Mouse (Mus musculus) forebrain, postnatal 0 days (tissue): ENCODE measurements around the gene Tusc2. TPM values are rescaled to one million over a fixed set of nuclear protein-coding genes. Genes with fewer than 3 reads are reported as not detected.
"Not testable (repeated sequence)": the region's sequence is repeated elsewhere in the genome, so short reads cannot be mapped to it uniquely, and the experiment has no call there.

Experiments
- ATAC-seq: fragments of 200-750 bp; cut with Nextera tagmentation; 2 replicates; pipeline ENCODE4 v1.8.0; 2017; ENCODE audit warnings: mild to moderate bottlenecking, moderate library complexity
- DNase-seq: peaks from one replicate; pipeline ENCODE4 v3.0.0-alpha.2; 2015
- H3K27ac ChIP-seq: fragments of 300-500 bp; sonication (generic); 2 replicates; pipeline ENCODE4 v1.5.1; 2014; ENCODE audit warnings: low read depth, mild to moderate bottlenecking, antibody characterized with exemption, low read length, moderate library complexity, mixed read lengths
- H3K27me3 ChIP-seq: fragments of 300-500 bp; sonication (generic); 2 replicates; pipeline ENCODE4 v1.6.1; 2014; ENCODE audit warnings: mild to moderate bottlenecking, low read length, mixed read lengths; ENCODE audit not compliant: insufficient read depth
- H3K36me3 ChIP-seq: fragments of 300-500 bp; sonication (generic); 2 replicates; pipeline ENCODE4 v1.6.1; 2014; ENCODE audit warnings: mild to moderate bottlenecking, moderate library complexity; ENCODE audit not compliant: insufficient read depth
- H3K4me1 ChIP-seq: fragments of 300-500 bp; sonication (generic); 2 replicates; pipeline ENCODE4 v1.6.1; 2014; ENCODE audit warnings: antibody characterized with exemption; ENCODE audit not compliant: insufficient read depth
- H3K4me2 ChIP-seq: fragments of 300-500 bp; sonication (generic); 2 replicates; pipeline ENCODE4 v1.6.1; 2014; ENCODE audit warnings: low read depth, mild to moderate bottlenecking, moderate library complexity
- H3K4me3 ChIP-seq: fragments of 300-500 bp; sonication (generic); 2 replicates; pipeline ENCODE4 v1.5.1; 2014; ENCODE audit warnings: low read depth, low read length, mixed read lengths
- H3K9ac ChIP-seq: fragments of 300-500 bp; sonication (generic); 2 replicates; pipeline ENCODE4 v1.6.1; 2014; ENCODE audit warnings: mild to moderate bottlenecking
- H3K9me3 ChIP-seq: fragments of 300-500 bp; sonication (generic); 2 replicates; pipeline ENCODE4 v1.6.1; 2016; ENCODE audit warnings: low read length
- CTCF ChIP-seq: sonication (generic); IDR thresholded peaks from 2 replicates; pipeline ENCODE4 v1.5.1; 2016; ENCODE audit warnings: antibody characterized with exemption, control low read depth, low read depth
- WGBS: fragments of 180-500 bp; shearing (Covaris S2); extraction: QIAGEN DNeasy Blood & Tissue Kit; methylation state at CpG from one replicate; pipeline ENCODE4 v1.1.7; 2014; 5-methylcytosine and 5-hydroxymethylcytosine counted together
- polyA plus RNA-seq: library from polyadenylated mRNA; unstranded; fragments of >200 nt; fragmentation: Nextera tagmentation; extraction: Ambion mirVana; gene quantifications from 2 replicates; pipeline ENCODE4 v1.2.1, GENCODE M21; 2015
- total RNA-seq: library from RNA; depleted of rRNA; stranded (reverse); fragments of >200 nt; gene quantifications from 2 replicates; pipeline ENCODE4 v1.2.3, GENCODE M21; 2014

Tusc2 gene
- total and polyA plus RNA-seq, 2 experiments from 2014 or later, result 109 to 128 TPM

DNA sequence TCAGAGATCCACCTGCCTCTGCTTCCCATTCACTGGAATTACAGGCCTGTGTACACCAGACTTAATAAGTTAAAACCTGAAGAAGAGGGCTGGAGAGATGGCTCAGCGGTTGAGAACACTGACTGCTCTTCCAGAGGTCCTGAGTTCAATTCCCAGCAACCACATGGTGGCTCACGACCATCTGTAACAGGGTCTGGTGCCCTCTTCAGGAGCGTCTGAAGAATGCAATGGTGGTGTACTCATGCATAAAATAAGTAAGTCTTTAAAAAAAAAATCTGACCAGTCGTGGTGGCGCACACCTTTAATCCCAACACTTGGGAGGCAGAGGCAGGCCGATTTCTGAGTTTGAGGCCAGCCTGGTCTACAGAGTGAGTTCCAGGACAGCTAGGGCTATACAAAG, 10.7 kb downstream of the Tusc2 start:
- not testable (repeated sequence) for H3K27me3 ChIP-seq, H3K27ac ChIP-seq, H3K4me2 ChIP-seq, ATAC-seq, H3K4me3 ChIP-seq, DNase-seq, H3K9ac ChIP-seq, H3K9me3 ChIP-seq
- WGBS, result 82% methylated on average over 6 of the region's 6 CpGs
- Histone ChIP-seq H3K4me1 (peaks cover 14% of the 10 kb centered on the region), H3K36me3 (peaks cover 34% of the 10 kb centered on the region)
- TF ChIP-seq CTCF, result 0 out of 2 replicates have a peak, but pooled peaks have one; percentile 15

- TF ChIP-seq CTCF, result no peak
- Histone ChIP-seq H3K9ac (no peak overlapping the region), H3K27ac (no peak overlapping the region), H3K4me3 (no peak overlapping the region), H3K4me2 (no peak overlapping the region), H3K27me3 (no peaks in the 10 kb centered on the region), H3K36me3 (peaks cover 34% of the 10 kb centered on the region), H3K9me3 (no peaks in the 10 kb centered on the region), H3K4me1 (peaks cover 2% of the 10 kb centered on the region; the same call in 1 of the 2 replicates)
- DNase-seq (no peak), ATAC-seq (no peak)
- WGBS, result 87% methylated on average over 14 of the region's 14 CpGs
Measured at GRCm38 (mm10) chr9:107575579-107576356, 12.7 kb downstream of the Tusc2 start.

GRCm38 (mm10) chr9:107576357-107577107, 13.5 kb downstream of the Tusc2 start, which contains the start of gene Hyal1:
Hyal1 (plus strand) TSS chr9:107576927.
- 27% methylated on average over 16 of the region's 16 CpGs for WGBS
- Histone ChIP-seq H3K27ac (peak within 1 kb of the TSS; percentile 30; the same call in 1 of the 2 replicates), H3K4me3 (peak within 1 kb of the TSS; percentile 14; the same call in 1 of the 2 replicates), H3K4me1 (peaks cover 6% of the 10 kb centered on the region; the same call in 1 of the 2 replicates), H3K9ac (no peak within 1 kb of the TSS), H3K27me3 (no peaks in the 10 kb centered on the region), H3K9me3 (no peaks in the 10 kb centered on the region), H3K36me3 (peaks cover 28% of the 10 kb centered on the region), H3K4me2 (peak within 1 kb of the TSS; percentile 27)
- no peak for TF ChIP-seq CTCF
- ATAC-seq (peak; percentile 61), DNase-seq (peak; percentile 54)

DNA sequence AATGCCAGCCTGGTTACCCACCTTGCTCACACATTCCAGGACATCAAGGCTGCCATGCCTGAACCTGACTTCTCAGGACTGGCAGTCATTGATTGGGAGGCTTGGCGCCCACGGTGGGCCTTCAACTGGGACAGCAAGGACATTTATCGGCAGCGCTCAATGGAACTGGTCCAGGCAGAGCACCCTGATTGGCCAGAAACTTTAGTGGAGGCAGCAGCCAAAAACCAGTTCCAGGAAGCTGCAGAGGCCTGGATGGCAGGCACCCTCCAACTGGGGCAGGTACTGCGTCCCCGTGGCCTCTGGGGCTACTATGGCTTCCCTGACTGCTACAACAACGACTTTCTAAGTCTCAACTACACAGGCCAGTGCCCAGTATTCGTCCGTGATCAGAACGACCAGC, 14.8 kb downstream of the Tusc2 start:
- Histone ChIP-seq H3K4me2 (no peak overlapping the region), H3K9ac (no peak overlapping the region), H3K9me3 (no peaks in the 10 kb centered on the region), H3K4me1 (peaks cover 6% of the 10 kb centered on the region; the same call in 1 of the 2 replicates), H3K27ac (no peak overlapping the region), H3K36me3 (peaks cover 19% of the 10 kb centered on the region), H3K4me3 (no peak overlapping the region), H3K27me3 (no peaks in the 10 kb centered on the region)
- no peak for ATAC-seq
- DNase-seq, result no peak
- TF ChIP-seq CTCF, result no peak
- WGBS, result 90% methylated on average over 10 of the region's 10 CpGs

GRCm38 (mm10) chr9:107578587-107578986, 15.5 kb downstream of the Tusc2 start, which contains the start of gene Naa80:
Naa80 (plus strand) TSS chr9:107578887.
- DNase-seq (no peak), ATAC-seq (no peak)
- Histone ChIP-seq H3K4me2 (0 out of 2 replicates have a peak within 1 kb of the TSS, but pooled peaks have one; percentile 83), H3K9ac (0 out of 2 replicates have a peak within 1 kb of the TSS, but pooled peaks have one; percentile 14), H3K27me3 (no peaks in the 10 kb centered on the region), H3K4me1 (peaks cover 6% of the 10 kb centered on the region; the same call in 1 of the 2 replicates), H3K9me3 (no peaks in the 10 kb centered on the region), H3K36me3 (peaks cover 14% of the 10 kb centered on the region), H3K4me3 (no peak within 1 kb of the TSS), H3K27ac (peak within 1 kb of the TSS; percentile 35; the same call in 1 of the 2 replicates)
- no peak for TF ChIP-seq CTCF
- whole genome bisulfite sequencing, result 79% methylated on average over 3 of the region's 3 CpGs

DNA sequence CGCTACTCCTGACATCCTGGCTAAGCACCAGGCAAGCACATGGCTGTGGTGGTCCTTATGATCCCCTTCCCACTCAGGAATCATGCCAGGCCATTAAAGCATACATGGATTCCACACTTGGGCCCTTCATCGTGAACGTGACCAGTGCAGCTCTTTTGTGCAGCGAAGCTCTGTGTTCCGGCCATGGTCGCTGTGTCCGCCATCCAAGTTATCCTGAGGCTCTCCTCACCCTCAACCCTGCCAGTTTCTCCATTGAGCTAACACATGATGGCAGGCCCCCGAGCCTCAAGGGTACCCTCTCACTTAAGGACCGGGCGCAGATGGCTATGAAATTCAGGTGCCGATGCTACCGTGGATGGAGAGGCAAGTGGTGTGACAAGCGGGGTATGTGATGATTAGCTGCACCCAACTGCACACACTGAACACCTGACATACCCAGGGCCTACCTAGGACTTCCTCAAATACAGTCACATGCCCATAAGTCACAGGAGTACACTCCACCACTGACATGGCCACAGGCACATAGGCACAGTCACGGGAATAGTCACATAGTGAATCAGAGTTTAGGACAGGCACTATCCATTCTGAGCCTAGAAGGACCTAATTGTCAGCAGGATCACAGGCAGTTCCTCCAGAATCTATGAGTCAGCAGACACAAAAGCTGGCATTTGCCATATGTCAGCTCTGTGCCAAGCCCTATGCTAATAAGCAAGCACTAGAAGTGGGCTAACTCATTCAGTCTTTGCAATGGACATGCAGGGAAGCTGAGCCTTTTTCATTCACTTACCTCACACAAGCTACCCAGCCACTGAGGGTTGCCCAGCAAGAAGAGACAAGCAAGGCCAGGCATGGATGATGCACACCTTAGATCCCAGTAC, 16.2 kb downstream of the Tusc2 start:
- H3K27me3 ChIP-seq, result no peaks in the 10 kb centered on the region
- H3K9ac ChIP-seq, result 0 out of 2 replicates have a peak overlapping the region, but pooled peaks have one; percentile 14
- DNase-seq, result no peak
- ATAC-seq, result no peak
- WGBS, result 91% methylated on average over 14 of the region's 14 CpGs
- H3K27ac ChIP-seq, result peak overlapping the region; percentile 35; the same call in 1 of the 2 replicates
- H3K4me3 ChIP-seq, result no peak overlapping the region
- H3K9me3 ChIP-seq, result no peaks in the 10 kb centered on the region
- no peak for TF ChIP-seq CTCF
- H3K36me3 ChIP-seq, result peaks cover 11% of the 10 kb centered on the region
- H3K4me1 ChIP-seq, result peaks cover 6% of the 10 kb centered on the region; the same call in 1 of the 2 replicates
- 0 out of 2 replicates have a peak overlapping the region, but pooled peaks have one; percentile 83 for H3K4me2 ChIP-seq
